Mouse (Mus musculus): ENCODE measurements around the gene Plac1.
"Not testable (repeated sequence)": the region's sequence is repeated elsewhere in the genome, so short reads cannot be mapped to it uniquely, and the experiment has no call there.

Plac1 gene

GRCm38 (mm10) chrX:53240011-53240410, at the start of gene Plac1:
TSS of gene Plac1 (minus strand) at chrX:53240111.
- no peak for DNase-seq (ENCODE audit: extremely low read depth, low read depth)

GRCm38 (mm10) chrX:53287924-53288323, 48.0 kb upstream of the Plac1 start:
- DNase-seq (ENCODE audit: extremely low read depth, low read depth): no peak

- no peak for DNase-seq (ENCODE audit: extremely low read depth, low read depth)
These were observed 33.2 kb upstream of the Plac1 start, which contains the start of gene Fam122c for GRCm38 (mm10) chrX:53273124-53273523. TSS of gene Fam122c (plus strand) at chrX:53273424.

- not testable (repeated sequence) for DNase-seq (ENCODE audit: extremely low read depth, low read depth)
These were observed 31.7 kb upstream of the Plac1 start for GRCm38 (mm10) chrX:53271628-53272027.

- no peak for DNase-seq (ENCODE audit: extremely low read depth, low read depth)
These were observed 30.1 kb upstream of the Plac1 start for GRCm38 (mm10) chrX:53270063-53270432.

GRCm38 (mm10) chrX:53269289-53270062, 29.6 kb upstream of the Plac1 start, which contains the start of gene Fam122b:
TSS of gene Fam122b (minus strand) at chrX:53269805.
- peak; percentile 60 for DNase-seq (ENCODE audit: extremely low read depth, low read depth)

GRCm38 (mm10) chrX:53268856-53269255, 28.9 kb upstream of the Plac1 start:
- peak; percentile 43 for DNase-seq (ENCODE audit: extremely low read depth, low read depth)

GRCm38 (mm10) chrX:53266186-53266585, 26.3 kb upstream of the Plac1 start:
- DNase-seq (ENCODE audit: extremely low read depth, low read depth): no peak

GRCm38 (mm10) chrX:53255195-53255594, 15.3 kb upstream of the Plac1 start:
- no peak for DNase-seq (ENCODE audit: extremely low read depth, low read depth)

GRCm38 (mm10) chrX:53237971-53238370, 1.9 kb downstream of the Plac1 start:
- DNase-seq (ENCODE audit: extremely low read depth, low read depth): no peak

- DNase-seq (ENCODE audit: extremely low read depth, low read depth): no peak
These were observed 3.5 kb downstream of the Plac1 start for GRCm38 (mm10) chrX:53236404-53236803.

- DNase-seq (ENCODE audit: extremely low read depth, low read depth): no peak
These were observed 6.2 kb downstream of the Plac1 start for GRCm38 (mm10) chrX:53233689-53234088.

GRCm38 (mm10) chrX:53231965-53232364, 7.9 kb downstream of the Plac1 start:
- no peak for DNase-seq (ENCODE audit: extremely low read depth, low read depth)

GRCm38 (mm10) chrX:53224353-53224944, 15.5 kb downstream of the Plac1 start:
- no peak for DNase-seq (ENCODE audit: extremely low read depth, low read depth)

GRCm38 (mm10) chrX:53220855-53221254, 19.1 kb downstream of the Plac1 start:
- no peak for DNase-seq (ENCODE audit: extremely low read depth, low read depth)

- DNase-seq (ENCODE audit: extremely low read depth, low read depth): no peak
These were observed 25.2 kb downstream of the Plac1 start for GRCm38 (mm10) chrX:53214557-53215229.

GRCm38 (mm10) chrX:53213838-53214237, 26.1 kb downstream of the Plac1 start:
- no peak for DNase-seq (ENCODE audit: extremely low read depth, low read depth)

GRCm38 (mm10) chrX:53212485-53212884, 27.4 kb downstream of the Plac1 start:
- no peak for DNase-seq (ENCODE audit: extremely low read depth, low read depth)

GRCm38 (mm10) chrX:53211756-53212483, 28.0 kb downstream of the Plac1 start:
- DNase-seq (ENCODE audit: extremely low read depth, low read depth): no peak

- DNase-seq (ENCODE audit: extremely low read depth, low read depth): no peak
These were observed 30.5 kb downstream of the Plac1 start for GRCm38 (mm10) chrX:53209431-53209830.

- no peak for DNase-seq (ENCODE audit: extremely low read depth, low read depth)
These were observed 35.1 kb downstream of the Plac1 start for GRCm38 (mm10) chrX:53204690-53205311.
